Mouse (Mus musculus): Measurements from ENCODE around the gene Gpc5. TPM values are rescaled to one million over a fixed set of nuclear protein-coding genes. Genes with fewer than 3 reads are reported as not detected.

The Gpc5 gene
- polyA plus RNA-seq, 1 experiment from 2014 or later, result 10.4 TPM

GRCm38 (mm10) chr14:115177322-115177836 is 85.4 kb downstream of the Gpc5 start:
- 46% methylated on average over 3 of the region's 3 CpGs for WGBS
- Histone ChIP-seq H3K27me3 (ENCODE audit: control insufficient read depth, insufficient read depth, low read depth, low read length) (no peaks in the 10 kb centered on the region), H3K4me3 (ENCODE audit: low read depth, low read length) (no peak overlapping the region), H3K9ac (ENCODE audit: low read depth, low read length) (no peak overlapping the region), H3K4me1 (ENCODE audit: control insufficient read depth, insufficient read depth, low read length) (no peaks in the 10 kb centered on the region), H3K27ac (ENCODE audit: low read length) (no peak overlapping the region), H3K36me3 (ENCODE audit: control insufficient read depth, insufficient read depth, low read length) (no peaks in the 10 kb centered on the region), H3K4me2 (ENCODE audit: low read length) (no peak overlapping the region), H3K9me3 (replicated peaks; ENCODE audit: control insufficient read depth, low read length, poor library complexity, severe bottlenecking) (no peaks in the 10 kb centered on the region)
- ATAC-seq, result no peak

DNA sequence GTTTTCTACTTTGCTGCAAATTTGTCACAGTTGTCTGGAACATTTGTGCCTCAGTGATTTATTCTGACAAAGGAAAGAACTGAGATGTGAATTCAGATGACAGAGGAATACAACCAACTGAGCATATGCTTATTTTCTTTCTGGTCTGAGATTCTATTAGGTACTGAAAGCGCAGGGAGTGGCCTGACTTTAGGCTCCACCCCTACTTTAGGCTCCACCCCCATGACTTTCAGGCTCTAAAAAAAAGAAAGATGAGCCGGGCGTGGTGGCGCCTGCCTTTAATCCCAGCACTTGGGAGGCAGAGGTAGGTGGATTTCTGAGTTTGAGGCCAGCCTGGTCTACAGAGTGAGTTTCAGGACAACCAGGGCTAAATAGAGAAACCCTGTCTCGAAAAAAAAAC is 87.9 kb downstream of the Gpc5 start:
- WGBS, result 83% methylated on average over 5 of the region's 5 CpGs
- Histone ChIP-seq H3K4me1 (ENCODE audit: control insufficient read depth, insufficient read depth, low read length) (no peaks in the 10 kb centered on the region), H3K27me3 (ENCODE audit: control insufficient read depth, insufficient read depth, low read depth, low read length) (no peaks in the 10 kb centered on the region), H3K9ac (ENCODE audit: low read depth, low read length) (no peak overlapping the region), H3K4me3 (ENCODE audit: low read depth, low read length) (no peak overlapping the region), H3K27ac (ENCODE audit: low read length) (no peak overlapping the region), H3K36me3 (ENCODE audit: control insufficient read depth, insufficient read depth, low read length) (no peaks in the 10 kb centered on the region), H3K4me2 (ENCODE audit: low read length) (no peak overlapping the region), H3K9me3 (replicated peaks; ENCODE audit: control insufficient read depth, low read length, poor library complexity, severe bottlenecking) (no peaks in the 10 kb centered on the region)
- ATAC-seq, result no peak

DNA sequence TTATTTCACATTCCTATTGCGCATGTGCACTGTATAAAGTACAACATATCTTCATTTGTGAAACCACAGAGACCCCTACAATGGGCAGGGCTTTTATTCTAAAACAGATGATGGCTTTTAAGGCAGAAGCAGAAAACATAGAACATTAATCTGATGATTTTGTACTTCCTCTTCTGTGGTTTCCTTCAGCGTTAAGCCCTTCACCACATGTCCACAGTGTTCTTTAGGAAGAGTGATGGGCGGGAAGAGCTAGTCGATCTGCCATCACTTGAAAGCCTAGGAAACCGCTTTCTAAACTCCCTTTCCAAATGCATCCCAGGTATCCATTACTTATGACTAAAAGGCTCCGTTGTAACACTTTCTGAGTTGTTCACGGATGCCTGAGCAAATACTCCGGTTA is 96.2 kb downstream of the Gpc5 start:
- 91% methylated on average over 8 of the region's 8 CpGs for WGBS
- Histone ChIP-seq H3K9me3 (replicated peaks; ENCODE audit: control insufficient read depth, low read length, poor library complexity, severe bottlenecking) (no peaks in the 10 kb centered on the region), H3K4me2 (ENCODE audit: low read length) (no peak overlapping the region), H3K36me3 (ENCODE audit: control insufficient read depth, insufficient read depth, low read length) (no peaks in the 10 kb centered on the region), H3K27ac (ENCODE audit: low read length) (no peak overlapping the region), H3K9ac (ENCODE audit: low read depth, low read length) (no peak overlapping the region), H3K4me1 (ENCODE audit: control insufficient read depth, insufficient read depth, low read length) (no peaks in the 10 kb centered on the region), H3K27me3 (ENCODE audit: control insufficient read depth, insufficient read depth, low read depth, low read length) (no peaks in the 10 kb centered on the region), H3K4me3 (ENCODE audit: low read depth, low read length) (no peak overlapping the region)
- ATAC-seq, result no peak

DNA sequence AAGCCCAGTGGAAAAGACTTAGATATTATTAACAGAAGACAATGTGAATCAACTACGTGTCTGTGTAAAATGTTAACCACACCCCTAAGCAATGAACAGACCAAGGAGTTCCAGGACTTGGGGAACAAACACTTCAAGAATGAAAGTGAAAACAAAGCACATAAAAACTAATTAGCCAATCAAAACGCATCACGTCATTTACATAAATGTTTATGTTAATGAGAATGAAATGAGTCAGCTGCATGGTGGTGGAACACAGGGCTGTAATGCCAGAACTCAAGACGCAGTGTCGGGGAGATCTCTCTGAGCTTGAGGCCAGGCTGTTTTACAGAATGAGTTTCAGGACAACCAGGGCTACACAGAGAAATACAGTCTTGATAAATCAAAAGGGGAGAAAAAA is 136.1 kb downstream of the Gpc5 start:
- no peaks in the 10 kb centered on the region for H3K36me3 ChIP-seq (ENCODE audit: control insufficient read depth, insufficient read depth, low read length)
- H3K4me2 ChIP-seq (ENCODE audit: low read length), result no peak overlapping the region
- ATAC-seq, result no peak
- no peaks in the 10 kb centered on the region for H3K27me3 ChIP-seq (ENCODE audit: control insufficient read depth, insufficient read depth, low read depth, low read length)
- no peak overlapping the region for H3K27ac ChIP-seq (ENCODE audit: low read length)
- 76% methylated on average over 5 of the region's 5 CpGs for WGBS
- no peaks in the 10 kb centered on the region for H3K4me1 ChIP-seq (ENCODE audit: control insufficient read depth, insufficient read depth, low read length)
- H3K9me3 ChIP-seq (replicated peaks; ENCODE audit: control insufficient read depth, low read length, poor library complexity, severe bottlenecking), result no peaks in the 10 kb centered on the region
- no peak overlapping the region for H3K4me3 ChIP-seq (ENCODE audit: low read depth, low read length)
- no peak overlapping the region for H3K9ac ChIP-seq (ENCODE audit: low read depth, low read length)

DNA sequence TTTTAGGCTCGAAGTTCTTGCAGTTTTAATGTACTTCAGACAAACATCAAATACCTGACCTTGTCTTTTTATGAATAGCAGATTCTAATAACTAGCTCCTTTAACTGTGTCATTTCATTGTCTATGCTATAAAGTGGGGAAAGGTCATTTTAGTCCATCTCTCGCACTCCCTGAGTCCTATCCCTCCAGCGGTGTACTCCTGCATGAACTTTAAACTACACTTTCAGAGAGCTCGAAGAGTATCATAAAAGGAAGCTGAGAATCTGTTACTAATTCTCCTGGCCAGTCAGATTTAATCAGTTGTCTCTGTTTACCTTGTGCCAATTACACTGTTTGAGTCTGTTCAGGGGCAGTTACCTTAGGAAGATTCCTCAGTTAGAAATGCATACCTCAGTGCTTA is 144.4 kb downstream of the Gpc5 start:
- no peaks in the 10 kb centered on the region for H3K27me3 ChIP-seq (ENCODE audit: control insufficient read depth, insufficient read depth, low read depth, low read length)
- 86% methylated on average over 4 of the region's 4 CpGs for WGBS
- no peaks in the 10 kb centered on the region for H3K9me3 ChIP-seq (replicated peaks; ENCODE audit: control insufficient read depth, low read length, poor library complexity, severe bottlenecking)
- no peak overlapping the region for H3K4me3 ChIP-seq (ENCODE audit: low read depth, low read length)
- ATAC-seq, result no peak
- no peak overlapping the region for H3K4me2 ChIP-seq (ENCODE audit: low read length)
- no peak overlapping the region for H3K27ac ChIP-seq (ENCODE audit: low read length)
- H3K4me1 ChIP-seq (ENCODE audit: control insufficient read depth, insufficient read depth, low read length), result peaks cover 9% of the 10 kb centered on the region
- H3K36me3 ChIP-seq (ENCODE audit: control insufficient read depth, insufficient read depth, low read length), result no peaks in the 10 kb centered on the region
- no peak overlapping the region for H3K9ac ChIP-seq (ENCODE audit: low read depth, low read length)

DNA sequence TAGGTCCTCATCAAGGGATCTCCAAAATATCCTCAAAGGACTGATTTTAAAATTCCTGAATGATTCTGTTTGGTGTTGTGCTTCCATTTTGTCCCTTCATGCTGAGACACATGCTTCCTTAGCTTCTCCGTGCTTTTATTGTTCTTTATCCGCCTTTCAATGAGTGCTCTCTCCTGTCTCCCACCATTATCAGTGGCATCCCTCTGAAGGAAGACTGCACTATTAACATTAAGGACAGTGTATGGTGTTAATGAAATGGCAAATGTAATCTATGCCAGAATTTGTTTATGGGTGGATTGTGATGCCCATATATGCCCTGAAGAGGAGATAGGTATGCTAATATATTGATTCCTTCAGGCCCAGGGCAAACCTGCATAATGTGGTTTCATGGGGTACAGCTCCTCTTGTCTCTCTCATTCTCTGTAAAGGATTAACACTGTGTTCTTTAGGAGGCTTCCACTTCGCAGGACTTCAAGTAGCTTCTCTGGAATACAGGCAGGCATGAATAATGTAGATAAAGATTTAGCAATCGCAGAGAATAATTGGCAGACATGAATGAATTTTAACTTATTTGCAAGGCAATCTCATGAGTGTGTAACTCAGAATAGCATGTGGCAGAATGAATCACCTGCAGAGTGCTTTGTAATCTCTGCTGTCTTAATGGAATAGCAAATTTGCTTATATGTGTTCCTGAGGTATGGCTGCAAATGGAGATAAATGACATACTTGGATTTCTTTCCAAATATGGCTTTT is 148.8 kb downstream of the Gpc5 start:
- Histone ChIP-seq H3K4me2 (ENCODE audit: low read length) (no peak overlapping the region), H3K27ac (ENCODE audit: low read length) (peak overlapping the region; percentile 42; the same call in 1 of the 2 replicates), H3K4me3 (ENCODE audit: low read depth, low read length) (no peak overlapping the region), H3K36me3 (ENCODE audit: control insufficient read depth, insufficient read depth, low read length) (no peaks in the 10 kb centered on the region), H3K27me3 (ENCODE audit: control insufficient read depth, insufficient read depth, low read depth, low read length) (no peaks in the 10 kb centered on the region), H3K9me3 (replicated peaks; ENCODE audit: control insufficient read depth, low read length, poor library complexity, severe bottlenecking) (no peaks in the 10 kb centered on the region), H3K4me1 (ENCODE audit: control insufficient read depth, insufficient read depth, low read length) (peaks cover 9% of the 10 kb centered on the region), H3K9ac (ENCODE audit: low read depth, low read length) (no peak overlapping the region)
- ATAC-seq, result peak; percentile 78
- 31% methylated on average over 4 of the region's 4 CpGs for WGBS

DNA sequence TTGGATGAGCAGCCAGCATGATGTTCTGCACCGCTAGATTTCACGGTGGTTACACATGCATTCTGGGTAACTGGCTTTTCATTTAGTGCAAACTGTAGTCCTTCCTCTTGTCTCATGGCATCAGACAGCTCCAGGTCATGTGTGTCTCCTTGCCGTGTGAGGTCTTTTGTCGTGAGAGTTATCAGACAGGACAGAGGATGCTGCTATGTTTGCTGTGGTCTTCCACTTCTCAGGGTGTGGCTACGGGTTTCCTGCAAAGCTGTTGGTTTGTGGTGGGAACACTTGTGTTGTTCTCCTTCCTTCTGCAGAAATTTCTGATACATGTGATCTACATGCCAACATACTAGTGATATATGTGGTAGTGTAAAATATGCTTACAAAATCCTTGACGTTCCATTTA is 158.5 kb downstream of the Gpc5 start:
- no peaks in the 10 kb centered on the region for H3K36me3 ChIP-seq (ENCODE audit: control insufficient read depth, insufficient read depth, low read length)
- H3K4me2 ChIP-seq (ENCODE audit: low read length), result no peak overlapping the region
- no peak overlapping the region for H3K4me3 ChIP-seq (ENCODE audit: low read depth, low read length)
- ATAC-seq, result no peak
- H3K27ac ChIP-seq (ENCODE audit: low read length), result no peak overlapping the region
- H3K9me3 ChIP-seq (replicated peaks; ENCODE audit: control insufficient read depth, low read length, poor library complexity, severe bottlenecking), result no peaks in the 10 kb centered on the region
- WGBS, result 93% methylated on average over 6 of the region's 6 CpGs
- H3K9ac ChIP-seq (ENCODE audit: low read depth, low read length), result no peak overlapping the region
- no peaks in the 10 kb centered on the region for H3K4me1 ChIP-seq (ENCODE audit: control insufficient read depth, insufficient read depth, low read length)
- no peaks in the 10 kb centered on the region for H3K27me3 ChIP-seq (ENCODE audit: control insufficient read depth, insufficient read depth, low read depth, low read length)

DNA sequence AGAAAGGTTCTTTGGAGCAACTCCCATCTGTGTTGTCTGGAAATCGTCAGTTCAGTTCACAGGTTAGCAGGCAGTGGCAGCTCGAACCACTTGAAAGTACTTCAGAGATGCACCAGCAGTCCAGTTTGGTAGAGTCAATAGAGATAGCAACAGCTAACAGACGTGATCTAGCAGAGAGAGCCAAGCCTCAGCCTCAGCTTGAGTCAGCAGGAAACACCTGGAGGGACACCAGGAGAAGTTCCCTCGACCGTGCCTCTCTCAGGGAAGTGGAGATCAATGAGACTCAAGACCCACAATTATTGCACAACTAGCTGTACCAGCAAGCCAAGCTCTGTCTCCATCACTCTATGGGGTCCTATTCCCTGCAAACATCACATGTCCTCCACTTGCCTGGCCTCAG is 159.8 kb downstream of the Gpc5 start:
- WGBS, result 78% methylated on average over 5 of the region's 5 CpGs
- Histone ChIP-seq H3K36me3 (ENCODE audit: control insufficient read depth, insufficient read depth, low read length) (no peaks in the 10 kb centered on the region), H3K4me2 (ENCODE audit: low read length) (no peak overlapping the region)

DNA sequence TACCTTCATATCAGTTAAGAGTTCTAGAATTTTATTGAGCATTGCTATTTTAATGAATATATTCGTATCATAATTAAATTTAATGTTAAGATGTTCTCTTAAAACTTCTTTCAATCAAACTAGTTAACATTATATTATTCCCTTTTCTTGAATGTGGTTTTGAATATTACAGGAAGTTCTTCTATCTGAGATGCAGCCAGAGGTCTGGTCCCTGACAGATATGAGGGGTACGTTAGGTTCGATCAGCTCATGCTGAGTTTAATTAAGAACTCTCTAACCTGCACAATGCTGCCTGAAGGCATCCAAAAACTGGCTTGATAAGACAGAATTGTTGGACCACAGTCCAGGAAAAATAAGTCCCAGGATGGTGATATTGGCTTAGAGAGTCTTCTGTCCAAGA is 161.1 kb downstream of the Gpc5 start:
- no peaks in the 10 kb centered on the region for H3K36me3 ChIP-seq (ENCODE audit: control insufficient read depth, insufficient read depth, low read length)
- ATAC-seq, result no peak
- H3K27ac ChIP-seq (ENCODE audit: low read length), result no peak overlapping the region
- H3K4me1 ChIP-seq (ENCODE audit: control insufficient read depth, insufficient read depth, low read length), result no peaks in the 10 kb centered on the region
- 88% methylated on average over 3 of the region's 3 CpGs for WGBS
- H3K4me2 ChIP-seq (ENCODE audit: low read length), result no peak overlapping the region
- H3K9ac ChIP-seq (ENCODE audit: low read depth, low read length), result no peak overlapping the region
- no peaks in the 10 kb centered on the region for H3K9me3 ChIP-seq (replicated peaks; ENCODE audit: control insufficient read depth, low read length, poor library complexity, severe bottlenecking)
- no peak overlapping the region for H3K4me3 ChIP-seq (ENCODE audit: low read depth, low read length)
- no peaks in the 10 kb centered on the region for H3K27me3 ChIP-seq (ENCODE audit: control insufficient read depth, insufficient read depth, low read depth, low read length)

More for the DNA sequence above, 159.8 kb downstream of the Gpc5 start:
- no peak overlapping the region for H3K4me3 ChIP-seq (ENCODE audit: low read depth, low read length)
- H3K27me3 ChIP-seq (ENCODE audit: control insufficient read depth, insufficient read depth, low read depth, low read length), result no peaks in the 10 kb centered on the region
- no peaks in the 10 kb centered on the region for H3K9me3 ChIP-seq (replicated peaks; ENCODE audit: control insufficient read depth, low read length, poor library complexity, severe bottlenecking)
- no peak overlapping the region for H3K27ac ChIP-seq (ENCODE audit: low read length)
- no peak overlapping the region for H3K9ac ChIP-seq (ENCODE audit: low read depth, low read length)
- H3K4me1 ChIP-seq (ENCODE audit: control insufficient read depth, insufficient read depth, low read length), result no peaks in the 10 kb centered on the region
- no peak for ATAC-seq
